Mouse (Mus musculus): ENCODE measurements around the gene Olfr1416.

DNA sequence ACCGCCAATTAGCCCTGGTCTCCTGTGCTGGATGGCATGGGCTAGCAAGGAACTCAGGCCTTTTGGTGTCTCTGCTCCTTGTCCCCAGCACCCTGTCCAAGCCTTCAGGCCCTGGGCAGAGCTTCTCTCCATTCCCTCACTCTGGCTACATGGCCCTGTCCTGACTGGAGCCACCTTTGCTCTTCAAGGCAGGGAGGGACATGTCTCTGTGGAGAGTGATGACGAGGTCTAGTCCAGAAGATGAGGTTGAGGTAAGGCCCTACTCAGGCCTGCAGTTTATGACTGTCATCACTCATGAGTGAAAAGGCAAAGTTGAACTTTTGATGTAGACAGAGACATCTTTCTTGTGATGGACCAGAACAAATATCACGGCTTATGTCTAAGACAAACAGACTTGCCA, 33.6 kb upstream of the Olfr1416 start, which contains the start of gene Olfr1414:
- TF ChIP-seq CTCF (conservative IDR thresholded peaks at IDR 0.05 in 1 of 2, IDR thresholded peaks at IDR 0.05 in 1 of 2; ENCODE audit: low read depth in 2 of 2, low read length in 2 of 2) = no peak
- TF ChIP-seq EP300 (IDR thresholded peaks at IDR 0.05; ENCODE audit: low read length) = no peak
- TF ChIP-seq CHD1 (IDR thresholded peaks at IDR 0.05; ENCODE audit: low read depth, low read length) = no peak
- no peak for TF ChIP-seq E2F4 (IDR thresholded peaks at IDR 0.05; ENCODE audit: insufficient replicate concordance, low read depth, low read length)
- TF ChIP-seq ELF1 (IDR thresholded peaks at IDR 0.05; ENCODE audit: low read depth, low read length) = no peak
- no peak for TF ChIP-seq MAFK (IDR thresholded peaks at IDR 0.05; ENCODE audit: insufficient replicate concordance, low read length)
- TF ChIP-seq MYC (IDR thresholded peaks at IDR 0.05; ENCODE audit: low read depth, low read length) = no peak
- no peak for TF ChIP-seq MAX (IDR thresholded peaks at IDR 0.05; ENCODE audit: low read length)
- TF ChIP-seq USF1 (IDR thresholded peaks at IDR 0.05; ENCODE audit: low read depth, low read length) = no peak

All from CH12.LX (cell line).